Mouse (Mus musculus) lung, embryonic 16.5 days (tissue): ENCODE measurements around the gene Rrp36. TPM values are rescaled to one million over a fixed set of nuclear protein-coding genes. Genes with fewer than 3 reads are reported as not detected.

Source experiments
- ATAC-seq: fragments of 200-750 bp; cut with Nextera tagmentation; 2 replicates; pipeline ENCODE4 v1.8.0; 2017; ENCODE audit warnings: low read depth, mild to moderate bottlenecking, moderate library complexity
- H3K27ac ChIP-seq: fragments of 300-500 bp; sonication (generic); 2 replicates; pipeline ENCODE4 v1.5.1; 2014; ENCODE audit warnings: mild to moderate bottlenecking, control low read depth, low read length
- H3K27me3 ChIP-seq: fragments of 300-500 bp; sonication (generic); 2 replicates; pipeline ENCODE4 v1.6.1; 2014; ENCODE audit warnings: low read depth, low read length, mixed read lengths; ENCODE audit not compliant: control insufficient read depth, insufficient read depth
- H3K36me3 ChIP-seq: fragments of 300-500 bp; sonication (generic); 2 replicates; pipeline ENCODE4 v1.6.1; 2014; ENCODE audit warnings: low read length; ENCODE audit not compliant: control insufficient read depth, insufficient read depth
- H3K4me1 ChIP-seq: fragments of 300-500 bp; sonication (generic); replicated peaks from 2 replicates; pipeline ENCODE4 v1.6.1; 2014; ENCODE audit warnings: low read length, mixed read lengths; ENCODE audit not compliant: control insufficient read depth, insufficient read depth
- H3K4me2 ChIP-seq: fragments of 300-500 bp; sonication (generic); 2 replicates; pipeline ENCODE4 v1.6.1; 2014; ENCODE audit warnings: low read depth, low read length, control low read depth
- H3K4me3 ChIP-seq: fragments of 300-500 bp; sonication (generic); 2 replicates; pipeline ENCODE4 v1.5.1; 2014; ENCODE audit warnings: mild to moderate bottlenecking, low read length, control low read depth
- H3K9ac ChIP-seq: fragments of 300-500 bp; sonication (generic); 2 replicates; pipeline ENCODE4 v1.6.1; 2014; ENCODE audit warnings: low read length, control low read depth
- H3K9me3 ChIP-seq: fragments of 300-500 bp; sonication (generic); 2 replicates; pipeline ENCODE4 v1.6.1; 2016; ENCODE audit warnings: low read length; ENCODE audit not compliant: control insufficient read depth
- WGBS: fragments of 180-500 bp; shearing (Covaris S2); extraction: QIAGEN DNeasy Blood & Tissue Kit; methylation state at CpG from one replicate; pipeline ENCODE4 v1.1.7; 2014; 5-methylcytosine and 5-hydroxymethylcytosine counted together
- polyA plus RNA-seq: library from polyadenylated mRNA; unstranded; fragments of >200 nt; fragmentation: Nextera tagmentation; extraction: Ambion mirVana; gene quantifications from 2 replicates; pipeline ENCODE4 v1.2.1, GENCODE M21; 2015

Gene Rrp36
- 51.4 and 51.6 TPM in 2 replicates for polyA plus RNA-seq

GRCm38 (mm10) chr17:46673850-46674529 is at the start of gene Rrp36:
TSS of gene Rrp36 (minus strand) at chr17:46674352.
- Histone ChIP-seq H3K9me3 (no peaks in the 10 kb centered on the region), H3K9ac (peak within 1 kb of the TSS; percentile 76), H3K27me3 (no peaks in the 10 kb centered on the region), H3K27ac (peak within 1 kb of the TSS; percentile 86), H3K4me3 (peak within 1 kb of the TSS; percentile 81), H3K36me3 (peaks cover 29% of the 10 kb centered on the region), H3K4me2 (peak within 1 kb of the TSS; percentile 86), H3K4me1 (peaks cover 17% of the 10 kb centered on the region)
- WGBS: under 1% methylated on average over 43 of the region's 43 CpGs
- peak; percentile 95 for ATAC-seq

GRCm38 (mm10) chr17:46721077-46721476 is 46.9 kb upstream of the Rrp36 start:
- Histone ChIP-seq H3K36me3 (peaks cover 14% of the 10 kb centered on the region), H3K9ac (no peak overlapping the region), H3K4me3 (no peak overlapping the region), H3K27me3 (no peaks in the 10 kb centered on the region), H3K4me2 (no peak overlapping the region), H3K9me3 (no peaks in the 10 kb centered on the region), H3K4me1 (no peaks in the 10 kb centered on the region), H3K27ac (no peak overlapping the region)
- WGBS: 86% methylated on average over 7 of the region's 7 CpGs
- no peak for ATAC-seq

- Histone ChIP-seq H3K4me1 (peaks cover 6% of the 10 kb centered on the region), H3K27me3 (no peaks in the 10 kb centered on the region), H3K4me3 (no peak overlapping the region), H3K27ac (no peak overlapping the region), H3K9ac (no peak overlapping the region), H3K4me2 (no peak overlapping the region), H3K9me3 (no peaks in the 10 kb centered on the region), H3K36me3 (peaks cover 23% of the 10 kb centered on the region)
- WGBS: 91% methylated on average over 11 of the region's 11 CpGs
- ATAC-seq: no peak
Observed at GRCm38 (mm10) chr17:46714756-46715481, 40.8 kb upstream of the Rrp36 start.

- Histone ChIP-seq H3K27me3 (no peaks in the 10 kb centered on the region), H3K4me2 (no peak overlapping the region), H3K36me3 (peaks cover 23% of the 10 kb centered on the region), H3K4me1 (peaks cover 6% of the 10 kb centered on the region), H3K4me3 (no peak overlapping the region), H3K9ac (no peak overlapping the region), H3K9me3 (no peaks in the 10 kb centered on the region), H3K27ac (no peak overlapping the region)
- 89% methylated on average over 9 of the region's 9 CpGs for WGBS
- ATAC-seq: no peak
Observed at GRCm38 (mm10) chr17:46713849-46714248, 39.7 kb upstream of the Rrp36 start.

GRCm38 (mm10) chr17:46712442-46712841 is 38.3 kb upstream of the Rrp36 start:
- no peaks in the 10 kb centered on the region for H3K27me3 ChIP-seq
- 48% methylated on average over 7 of the region's 7 CpGs for WGBS
- H3K9ac ChIP-seq: peak overlapping the region; percentile 95
- peaks cover 6% of the 10 kb centered on the region for H3K4me1 ChIP-seq
- H3K4me2 ChIP-seq: peak overlapping the region; percentile 81
- H3K4me3 ChIP-seq: peak overlapping the region; percentile 98
- no peak overlapping the region for H3K27ac ChIP-seq
- no peaks in the 10 kb centered on the region for H3K9me3 ChIP-seq
- no peak for ATAC-seq
- peaks cover 23% of the 10 kb centered on the region for H3K36me3 ChIP-seq

GRCm38 (mm10) chr17:46711612-46712271 is 37.6 kb upstream of the Rrp36 start:
- Histone ChIP-seq H3K9ac (peak overlapping the region; percentile 95), H3K9me3 (no peaks in the 10 kb centered on the region), H3K36me3 (peaks cover 20% of the 10 kb centered on the region), H3K4me2 (peak overlapping the region; percentile 81), H3K27me3 (no peaks in the 10 kb centered on the region), H3K27ac (peak overlapping the region; percentile 82), H3K4me3 (peak overlapping the region; percentile 98), H3K4me1 (peaks cover 6% of the 10 kb centered on the region)
- ATAC-seq: peak; percentile 61
- under 1% methylated on average over 70 of the region's 76 CpGs for WGBS

- Histone ChIP-seq H3K27me3 (no peaks in the 10 kb centered on the region), H3K9ac (peak within 1 kb of the TSS; percentile 95), H3K36me3 (peaks cover 14% of the 10 kb centered on the region), H3K4me1 (peaks cover 6% of the 10 kb centered on the region), H3K4me3 (peak within 1 kb of the TSS; percentile 98), H3K27ac (peak within 1 kb of the TSS; percentile 82), H3K9me3 (no peaks in the 10 kb centered on the region), H3K4me2 (peak within 1 kb of the TSS; percentile 81)
- ATAC-seq: peak; percentile 93
- 6% methylated on average over 36 of the region's 36 CpGs for WGBS
Observed at GRCm38 (mm10) chr17:46710959-46711597, 36.9 kb upstream of the Rrp36 start, which contains the start of gene Pex6. TSS of gene Pex6 (plus strand) at chr17:46711463.

GRCm38 (mm10) chr17:46706375-46707089 is 32.4 kb upstream of the Rrp36 start:
- H3K9ac ChIP-seq: no peak overlapping the region
- H3K9me3 ChIP-seq: no peaks in the 10 kb centered on the region
- no peaks in the 10 kb centered on the region for H3K27me3 ChIP-seq
- WGBS: 86% methylated on average over 14 of the region's 14 CpGs
- H3K36me3 ChIP-seq: no peaks in the 10 kb centered on the region
- no peak for ATAC-seq
- H3K4me1 ChIP-seq: peaks cover 25% of the 10 kb centered on the region
- no peak overlapping the region for H3K4me3 ChIP-seq
- H3K4me2 ChIP-seq: no peak overlapping the region
- H3K27ac ChIP-seq: no peak overlapping the region
